Mouse (Mus musculus) cerebellum, adult (tissue): Measurements from ENCODE around the gene Osbpl9.

Experiments
- ATAC-seq: cut with Nextera tagmentation; 2 replicates; pipeline ENCODE4 v1.9.2; 2017; ENCODE audit warnings: mild to moderate bottlenecking, moderate library complexity, mixed read lengths; ENCODE audit not compliant: insufficient number of reproducible peaks, low FRiP score, low TSS enrichment

Gene Osbpl9

DNA sequence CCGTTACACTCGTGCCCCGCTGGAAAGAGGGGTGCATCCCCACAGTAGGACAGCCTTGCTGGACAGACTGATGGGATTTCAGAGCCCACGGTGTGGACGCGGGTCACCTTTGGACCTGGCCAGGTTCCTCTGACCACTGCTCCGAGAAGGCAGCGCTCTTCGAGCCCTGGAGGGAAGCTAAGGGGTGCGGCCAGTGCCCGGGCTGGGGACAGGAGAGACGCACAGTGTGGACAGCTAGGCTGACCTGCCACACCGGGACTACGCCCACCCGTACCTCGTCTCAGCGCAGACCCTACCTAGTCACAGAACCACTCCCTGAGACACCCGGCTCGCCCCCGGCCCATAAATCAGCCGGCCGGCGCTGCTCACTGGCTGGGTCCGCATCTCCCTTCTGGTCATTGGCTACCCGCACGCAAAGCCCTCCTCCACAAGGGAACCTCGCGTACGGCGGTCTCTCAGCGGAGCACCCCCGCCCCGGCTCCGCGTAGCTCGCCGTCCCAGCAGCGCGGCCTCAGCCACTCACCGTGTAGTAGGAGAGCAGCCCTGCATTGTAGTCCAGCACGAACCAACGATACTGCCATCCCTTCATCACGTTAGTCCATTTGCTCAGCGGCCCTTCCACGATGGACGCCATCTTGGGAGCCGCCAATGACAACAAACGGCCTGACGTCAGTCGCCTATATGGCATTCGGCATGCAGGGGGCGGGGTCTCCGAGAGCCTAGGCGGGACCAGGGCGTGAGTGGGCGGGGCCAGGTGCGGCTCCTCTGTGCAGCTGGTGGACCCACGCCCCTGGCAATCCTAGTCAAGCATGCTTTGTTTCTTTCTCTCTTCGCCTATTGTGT lies at the start of gene Osbpl9:
Gene Osbpl9 (minus strand): TSS at position 691 of the 843 bp plus-strand sequence.
- peak; percentile 96 for ATAC-seq

GRCm38 (mm10) chr4:109251605-109252004 lies 49.5 kb upstream of the Osbpl9 start:
- ATAC-seq, result no peak

- no peak for ATAC-seq
These were observed 43.0 kb upstream of the Osbpl9 start for GRCm38 (mm10) chr4:109245016-109245620.

DNA sequence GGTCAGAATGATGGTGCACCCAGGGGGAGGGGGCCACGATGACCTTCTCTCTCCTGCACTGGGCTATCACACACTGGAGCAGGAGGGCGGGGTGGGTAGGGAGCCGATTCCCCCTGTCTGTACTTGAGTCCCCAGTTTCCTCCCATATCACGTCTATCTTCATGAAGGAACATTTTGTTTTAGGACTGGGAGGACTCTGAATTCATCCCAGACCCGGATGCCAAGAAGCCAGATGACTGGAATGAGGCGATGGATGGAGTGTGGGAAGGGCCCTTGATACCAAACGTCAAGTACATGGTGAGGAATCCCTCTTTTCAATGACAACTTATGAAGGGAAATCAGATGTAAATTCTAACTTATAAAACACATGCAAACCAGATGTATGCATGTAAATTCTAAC lies 42.4 kb upstream of the Osbpl9 start:
- ATAC-seq, result no peak

GRCm38 (mm10) chr4:109241934-109242333 lies 39.9 kb upstream of the Osbpl9 start:
- no peak; the same call in 1 of the 2 replicates for ATAC-seq

DNA sequence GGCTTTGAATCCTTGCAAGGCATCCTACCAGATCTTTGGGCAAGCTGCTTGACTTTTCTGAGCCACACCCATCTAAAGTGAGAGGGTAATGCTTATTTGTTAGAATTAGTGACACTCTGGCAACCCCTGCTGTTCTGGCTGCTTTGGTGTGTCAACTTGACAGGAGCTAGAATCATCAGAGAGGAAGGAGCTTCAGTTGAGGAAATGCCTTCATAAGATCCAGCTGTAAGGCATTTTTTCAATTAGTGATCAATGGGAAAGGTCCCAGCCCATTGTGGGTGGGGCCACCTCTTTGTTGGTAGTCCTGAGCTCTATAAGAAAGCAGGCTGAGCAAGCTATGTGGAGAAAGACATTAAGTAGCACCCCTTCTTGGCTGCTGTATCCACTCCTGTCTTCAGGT lies 39.1 kb upstream of the Osbpl9 start:
- ATAC-seq, result no peak

DNA sequence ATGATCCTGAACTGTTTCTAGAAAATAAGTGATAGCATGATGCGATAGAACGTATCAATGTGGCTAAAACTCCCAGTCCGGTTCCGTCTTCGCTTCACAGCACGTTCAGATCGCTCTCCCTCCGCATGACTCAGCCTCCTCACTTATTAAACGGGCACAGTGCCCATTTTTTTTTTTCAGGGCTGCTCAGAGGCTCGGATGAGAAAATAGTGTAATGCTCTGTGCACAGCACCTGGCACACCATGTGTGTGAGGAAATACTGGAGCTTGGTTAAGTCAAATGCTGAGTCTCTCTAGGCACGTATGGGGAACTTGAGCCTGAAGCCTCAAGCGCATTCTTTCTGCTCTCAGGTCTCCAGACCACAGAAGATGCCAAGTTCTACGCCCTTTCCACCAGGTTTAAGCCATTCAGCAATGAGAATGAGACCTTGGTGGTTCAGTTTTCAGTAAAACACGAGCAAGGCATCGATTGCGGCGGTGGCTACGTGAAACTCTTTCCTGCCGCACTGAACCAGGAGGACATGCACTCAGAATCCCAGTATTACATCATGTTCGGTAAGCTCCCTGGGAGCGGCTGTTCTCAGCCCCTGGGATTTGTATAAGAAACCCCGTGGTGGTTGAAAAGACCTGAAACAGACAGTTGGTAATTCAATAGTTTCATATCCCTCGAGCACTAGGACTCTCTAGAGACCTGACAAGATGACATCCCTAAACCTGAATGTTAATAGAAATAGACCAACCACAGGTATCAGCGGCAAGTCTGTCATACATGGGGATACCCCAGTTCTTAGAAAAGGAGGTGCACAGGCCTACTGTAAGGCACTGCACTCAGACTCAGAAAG lies 36.6 kb upstream of the Osbpl9 start:
- no peak for ATAC-seq

DNA sequence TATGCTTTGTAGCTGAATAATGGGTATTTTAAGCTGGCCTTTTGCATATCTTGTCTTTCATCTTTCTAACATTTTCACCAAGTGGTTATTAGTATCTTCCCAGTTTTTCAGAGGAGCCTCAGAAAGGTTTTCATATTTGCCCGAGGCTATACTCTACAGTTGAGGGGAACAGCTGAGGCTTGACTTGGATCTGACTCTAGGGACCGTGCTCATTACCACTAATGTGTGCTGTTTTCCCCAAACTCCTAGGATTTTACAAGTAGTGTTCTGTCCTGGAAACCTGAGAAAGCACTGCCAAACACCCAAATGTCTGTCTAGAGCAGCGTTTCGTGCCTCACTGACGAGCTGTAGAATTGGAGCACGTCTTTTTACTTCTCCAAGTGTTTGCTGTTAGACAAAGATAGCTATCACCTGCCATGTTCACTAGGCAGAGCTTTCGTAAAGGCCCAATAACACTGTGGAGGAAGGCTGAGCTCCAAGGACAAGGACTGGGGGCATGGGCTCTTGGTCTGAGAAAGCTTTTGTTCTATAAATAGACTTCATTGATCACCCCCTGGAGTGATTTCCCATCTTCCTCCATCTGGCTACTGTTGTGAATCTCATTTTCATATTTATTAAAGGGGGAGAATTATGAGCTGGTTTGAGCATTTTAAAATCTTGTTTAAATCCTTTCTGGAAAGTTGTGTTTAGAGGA lies 34.3 kb upstream of the Osbpl9 start:
- no peak for ATAC-seq

DNA sequence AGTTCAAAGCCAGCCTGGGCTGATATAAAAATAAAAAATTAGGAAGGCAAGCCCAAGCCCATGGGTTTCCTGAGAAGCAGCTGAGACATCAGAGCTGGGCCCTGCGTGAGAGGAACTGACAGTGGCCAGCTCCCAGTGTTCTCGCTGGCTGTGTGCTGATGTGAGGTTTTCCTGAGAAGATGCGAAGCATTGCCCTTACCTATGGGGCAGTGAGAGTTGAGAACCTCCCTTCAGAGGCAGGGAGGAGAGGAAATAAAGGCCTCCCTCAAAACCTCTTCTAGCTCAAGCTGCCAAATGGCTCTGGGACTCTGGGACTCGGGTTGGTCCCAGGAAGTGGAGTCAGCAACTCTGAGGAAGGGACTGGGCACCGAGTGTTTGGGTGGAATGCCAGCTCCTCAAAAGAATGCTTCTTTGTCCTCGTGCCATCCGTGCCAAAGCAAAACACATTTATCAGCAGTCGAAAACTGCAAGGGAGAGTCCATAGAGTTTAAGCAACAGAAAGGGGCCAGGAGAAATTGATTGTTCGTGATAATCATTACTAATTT lies 32.8 kb upstream of the Osbpl9 start:
- no peak for ATAC-seq

GRCm38 (mm10) chr4:109234185-109234584 lies 32.1 kb upstream of the Osbpl9 start, which contains the start of gene Calr4:
Gene Calr4 (plus strand): TSS chr4:109234485.
- ATAC-seq, result no peak

GRCm38 (mm10) chr4:109229766-109230279 lies 27.8 kb upstream of the Osbpl9 start:
- no peak for ATAC-seq

GRCm38 (mm10) chr4:109226071-109226470 lies 24.0 kb upstream of the Osbpl9 start:
- ATAC-seq, result no peak

DNA sequence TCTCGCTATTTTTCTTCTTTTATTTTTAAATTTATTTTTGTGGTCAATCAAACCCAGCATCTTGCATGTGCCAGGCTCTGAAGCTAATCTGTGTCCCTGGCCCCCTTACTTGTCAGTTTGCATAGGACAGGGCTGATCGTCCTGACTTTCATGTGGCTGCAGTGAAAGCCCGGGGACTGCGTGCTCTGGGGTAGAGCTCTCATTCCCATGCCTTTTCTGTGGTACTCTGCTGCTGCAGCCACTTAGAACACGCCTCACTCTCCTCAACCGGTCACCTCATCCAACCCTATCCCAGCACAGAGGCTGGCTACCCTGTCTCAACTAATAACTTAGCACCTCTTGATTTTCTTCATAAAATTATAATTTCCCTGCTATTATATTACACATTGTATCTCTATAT lies 23.5 kb upstream of the Osbpl9 start:
- ATAC-seq, result no peak

- peak; percentile 90 for ATAC-seq
These were observed 22.9 kb upstream of the Osbpl9 start for GRCm38 (mm10) chr4:109224762-109225552.

DNA sequence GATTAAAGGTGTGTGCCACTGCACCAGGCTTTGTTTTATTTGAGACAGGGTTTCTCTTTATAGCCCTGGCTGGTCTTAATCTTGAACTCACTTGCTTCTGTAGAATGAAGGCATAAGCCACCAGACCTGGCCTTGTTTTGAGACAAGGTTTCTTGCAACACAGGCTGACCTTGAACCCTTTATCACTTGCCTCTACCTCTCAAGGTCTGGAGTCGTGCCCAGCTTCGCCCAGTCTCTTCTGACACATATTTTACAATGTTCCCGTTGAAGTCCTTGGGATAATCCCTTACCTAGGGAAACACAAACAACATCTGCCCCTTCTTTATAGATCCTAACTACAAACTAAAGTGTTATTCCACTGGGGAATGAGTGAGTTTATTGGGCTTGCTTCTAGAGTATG lies 19.9 kb upstream of the Osbpl9 start:
- ATAC-seq, result no peak

- no peak for ATAC-seq
These were observed 18.4 kb upstream of the Osbpl9 start for GRCm38 (mm10) chr4:109220441-109220940.

GRCm38 (mm10) chr4:109218008-109218407 lies 15.9 kb upstream of the Osbpl9 start:
- ATAC-seq, result no peak

GRCm38 (mm10) chr4:109213986-109214385 lies 11.9 kb upstream of the Osbpl9 start:
- ATAC-seq, result no peak

DNA sequence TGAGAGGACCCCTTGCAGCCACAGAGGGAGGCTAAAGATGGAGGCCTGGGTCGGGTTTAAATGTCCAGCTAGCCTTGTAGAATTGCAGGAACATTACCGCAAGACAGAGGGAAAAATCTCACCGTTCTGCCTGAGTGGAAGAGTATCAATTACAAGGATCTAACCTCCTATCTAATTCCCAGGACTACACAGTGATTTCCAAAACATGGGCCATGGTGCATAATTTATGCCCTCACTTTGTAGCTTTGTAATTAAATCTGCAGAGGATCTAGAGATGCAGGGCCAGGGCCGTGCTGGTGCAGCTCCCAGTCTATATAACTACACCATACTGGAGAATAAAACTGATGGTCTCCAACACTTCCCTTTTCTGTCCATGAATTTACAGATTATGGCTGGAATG lies 8.8 kb upstream of the Osbpl9 start:
- ATAC-seq, result no peak
